Mouse (Mus musculus) megakaryocyte, embryonic 14.5 days (primary cell): Measurements from ENCODE around the gene BC030867. TPM values are rescaled to one million over a fixed set of nuclear protein-coding genes. Genes with fewer than 3 reads are reported as not detected.

Experiments
- H3K27me3 ChIP-seq: replicated peaks from 2 replicates; pipeline ENCODE3; 2012; ENCODE audit warnings: inconsistent platforms
- H3K36me3 ChIP-seq: replicated peaks from 2 replicates; pipeline ENCODE3; 2012; ENCODE audit warnings: low read length, inconsistent platforms, mixed read lengths
- H3K4me1 ChIP-seq: 2 replicates; pipeline ENCODE4 v1.6.1; 2012; ENCODE audit warnings: inconsistent platforms
- H3K4me3 ChIP-seq: replicated peaks from 2 replicates; pipeline ENCODE3; 2012; ENCODE audit warnings: moderate library complexity, mild to moderate bottlenecking, inconsistent platforms
- H3K9me3 ChIP-seq: 2 replicates; pipeline ENCODE4 v1.6.1; 2012; ENCODE audit warnings: inconsistent platforms
- FLI1 ChIP-seq: IDR thresholded peaks from 2 replicates; pipeline ENCODE4 v1.6.1; 2012; ENCODE audit warnings: low read length, inconsistent platforms, mixed read lengths
- GATA1 ChIP-seq: IDR thresholded peaks from 3 replicates; pipeline ENCODE4 v1.6.1; 2012; ENCODE audit warnings: mixed read lengths, low read length, inconsistent platforms, borderline replicate concordance
- polyA plus RNA-seq: library from polyadenylated mRNA; stranded (reverse); fragments of >175 nt; gene quantifications from 2 replicates; pipeline ENCODE4 v1.2.3, GENCODE M21; 2012; ENCODE audit warnings: low replicate concordance; ENCODE audit not compliant: insufficient read depth

Gene BC030867
- polyA plus RNA-seq, 1 experiment: 4.2 TPM

DNA sequence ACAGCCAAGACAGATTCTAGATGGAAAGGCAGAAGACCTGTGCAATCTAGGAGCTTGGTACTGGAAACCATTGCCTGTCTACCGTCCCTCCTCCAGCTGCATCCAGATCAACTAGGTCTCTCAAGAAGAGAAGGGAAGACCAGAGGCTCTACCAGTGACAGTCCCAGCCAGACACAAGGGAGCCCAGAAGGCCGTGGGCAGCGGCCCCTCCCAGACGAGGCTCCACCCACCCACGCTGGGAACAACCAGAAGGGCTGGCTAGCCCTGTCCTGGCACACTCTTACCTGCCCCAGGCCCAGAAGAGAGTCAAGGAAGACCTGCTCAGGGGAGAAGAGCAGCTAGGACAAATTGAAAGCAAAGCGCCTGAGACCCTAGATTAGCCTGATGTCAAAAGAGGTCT, 28.2 kb upstream of the BC030867 start:
- H3K4me3 ChIP-seq: peak overlapping the region; percentile 99
- H3K4me1 ChIP-seq: peaks cover 100% of the 10 kb centered on the region
- H3K27me3 ChIP-seq: no peaks in the 10 kb centered on the region
- TF ChIP-seq FLI1 (no peak), GATA1 (no peak)
- H3K36me3 ChIP-seq: peaks cover 95% of the 10 kb centered on the region
- no peaks in the 10 kb centered on the region for H3K9me3 ChIP-seq

GRCm38 (mm10) chr11:102221243-102221953, 27.3 kb upstream of the BC030867 start:
- H3K4me3 ChIP-seq: peak overlapping the region; percentile 83
- no peaks in the 10 kb centered on the region for H3K9me3 ChIP-seq
- peaks cover 95% of the 10 kb centered on the region for H3K36me3 ChIP-seq
- H3K4me1 ChIP-seq: peaks cover 100% of the 10 kb centered on the region
- TF ChIP-seq FLI1: no peak
- no peaks in the 10 kb centered on the region for H3K27me3 ChIP-seq

GRCm38 (mm10) chr11:102221954-102222351, 26.7 kb upstream of the BC030867 start:
- H3K9me3 ChIP-seq: no peaks in the 10 kb centered on the region
- H3K4me3 ChIP-seq: peak overlapping the region; percentile 83

DNA sequence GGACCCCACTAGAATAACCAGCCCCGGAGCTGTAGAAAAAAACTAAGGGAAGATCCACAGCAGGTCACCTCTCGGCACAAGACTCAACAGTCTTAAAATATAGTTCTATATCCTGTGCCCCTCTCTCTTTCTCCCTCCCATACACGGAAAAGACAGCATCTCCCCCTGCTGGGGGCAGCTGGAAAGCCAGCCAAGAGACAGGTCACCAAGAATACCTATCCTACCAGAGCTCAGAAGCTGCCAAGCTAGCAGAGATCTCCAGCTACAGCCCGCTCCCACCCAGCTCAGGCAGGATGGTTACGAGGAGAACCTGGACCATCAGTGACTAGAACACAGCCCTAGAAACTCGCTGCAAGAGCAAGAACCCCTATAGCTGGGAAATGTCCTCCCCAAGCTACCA, 25.5 kb upstream of the BC030867 start:
- H3K4me1 ChIP-seq: peaks cover 100% of the 10 kb centered on the region
- TF ChIP-seq GATA1: no peak
- no peak for TF ChIP-seq FLI1
- H3K9me3 ChIP-seq: no peaks in the 10 kb centered on the region
- H3K27me3 ChIP-seq: no peaks in the 10 kb centered on the region
- peaks cover 97% of the 10 kb centered on the region for H3K36me3 ChIP-seq
- H3K4me3 ChIP-seq: peak overlapping the region; percentile 42

More at GRCm38 (mm10) chr11:102221954-102222351, 26.7 kb upstream of the BC030867 start:
- peaks cover 97% of the 10 kb centered on the region for H3K36me3 ChIP-seq
- H3K4me1 ChIP-seq: peaks cover 100% of the 10 kb centered on the region
- no peak for TF ChIP-seq FLI1
- TF ChIP-seq GATA1: no peak
- H3K27me3 ChIP-seq: no peaks in the 10 kb centered on the region

GRCm38 (mm10) chr11:102224686-102225085, 24.0 kb upstream of the BC030867 start:
- peak overlapping the region; percentile 81 for H3K4me3 ChIP-seq
- H3K27me3 ChIP-seq: no peaks in the 10 kb centered on the region
- peaks cover 91% of the 10 kb centered on the region for H3K36me3 ChIP-seq
- TF ChIP-seq FLI1 (no peak), GATA1 (no peak)
- H3K4me1 ChIP-seq: peaks cover 96% of the 10 kb centered on the region
- no peaks in the 10 kb centered on the region for H3K9me3 ChIP-seq

- Histone ChIP-seq H3K4me3 (peak overlapping the region; percentile 81), H3K4me1 (peaks cover 91% of the 10 kb centered on the region), H3K27me3 (no peaks in the 10 kb centered on the region), H3K36me3 (peaks cover 85% of the 10 kb centered on the region), H3K9me3 (no peaks in the 10 kb centered on the region)
- TF ChIP-seq FLI1 (no peak), GATA1 (no peak)
Measured at GRCm38 (mm10) chr11:102225221-102225620, 23.5 kb upstream of the BC030867 start.

GRCm38 (mm10) chr11:102226067-102226978, 22.4 kb upstream of the BC030867 start:
- H3K27me3 ChIP-seq: no peaks in the 10 kb centered on the region

DNA sequence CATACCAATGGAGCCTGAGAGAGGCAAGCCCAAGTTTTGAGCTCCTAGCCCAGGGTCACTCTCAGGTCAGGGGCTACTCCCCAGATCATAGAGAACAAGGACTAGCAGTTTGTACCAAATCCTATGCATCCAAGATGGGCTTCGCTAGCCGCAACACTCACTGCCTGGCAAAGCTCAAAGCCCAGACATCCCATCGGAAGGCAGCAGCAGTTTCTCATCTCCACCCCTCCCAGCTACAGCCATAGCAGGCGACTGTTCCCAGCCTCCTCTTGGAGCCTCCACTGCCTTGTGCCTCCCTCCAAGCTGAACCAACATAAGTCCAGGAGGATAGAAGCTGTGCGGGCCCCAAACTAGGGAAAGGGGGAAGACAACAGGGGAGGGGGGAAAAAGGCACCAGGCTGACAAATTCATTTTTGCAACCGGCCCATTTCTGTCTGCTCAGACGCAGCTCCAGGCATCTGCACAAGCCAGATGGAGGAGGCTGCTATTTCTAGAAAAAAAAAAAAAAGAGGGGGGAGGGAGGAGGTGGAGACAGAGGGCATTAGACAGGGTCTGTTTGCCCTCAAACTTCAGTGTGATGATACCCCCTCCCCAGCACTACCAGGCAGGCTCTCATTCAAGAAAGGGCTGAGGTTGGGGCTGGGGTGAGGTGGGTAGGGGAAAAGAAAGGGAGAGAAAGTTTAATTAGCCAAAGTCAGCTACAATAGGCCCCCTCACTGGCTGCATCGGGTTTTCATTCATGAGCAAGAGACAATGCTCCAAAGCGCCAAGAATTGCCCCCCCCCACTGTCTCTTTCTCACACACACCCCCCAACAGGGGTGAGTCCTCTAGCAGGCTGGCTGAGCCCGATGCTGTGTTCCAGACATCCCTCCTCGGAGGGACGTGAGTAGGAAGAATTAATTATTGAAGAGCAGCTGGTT, 21.2 kb upstream of the BC030867 start:
- peak overlapping the region; percentile 98 for H3K4me3 ChIP-seq
- H3K9me3 ChIP-seq: no peaks in the 10 kb centered on the region
- no peaks in the 10 kb centered on the region for H3K27me3 ChIP-seq
- H3K36me3 ChIP-seq: peaks cover 62% of the 10 kb centered on the region
- TF ChIP-seq GATA1 (no peak), FLI1 (no peak)
- H3K4me1 ChIP-seq: peaks cover 75% of the 10 kb centered on the region

More at GRCm38 (mm10) chr11:102226067-102226978, 22.4 kb upstream of the BC030867 start:
- Histone ChIP-seq H3K4me1 (peaks cover 87% of the 10 kb centered on the region), H3K9me3 (no peaks in the 10 kb centered on the region), H3K4me3 (peak overlapping the region; percentile 98), H3K36me3 (peaks cover 74% of the 10 kb centered on the region)
- TF ChIP-seq GATA1 (no peak), FLI1 (no peak)

GRCm38 (mm10) chr11:102228191-102228545, 20.5 kb upstream of the BC030867 start:
- Histone ChIP-seq H3K36me3 (peaks cover 56% of the 10 kb centered on the region), H3K4me3 (peak overlapping the region; percentile 98), H3K4me1 (peaks cover 73% of the 10 kb centered on the region), H3K9me3 (no peaks in the 10 kb centered on the region), H3K27me3 (no peaks in the 10 kb centered on the region)
- TF ChIP-seq GATA1: no peak
